Mouse (Mus musculus): Measurements from ENCODE around the gene Slc25a30. TPM values are rescaled to one million over a fixed set of nuclear protein-coding genes. Genes with fewer than 3 reads are reported as not detected.
"Not testable (repeated sequence)": the region's sequence is repeated elsewhere in the genome, so short reads cannot be mapped to it uniquely, and the experiment has no call there.

The Slc25a30 gene
- polyA plus RNA-seq, 1 experiment from 2014 or later = 9.2 TPM

GRCm38 (mm10) chr14:75829817-75830216 lies 43.0 kb upstream of the Slc25a30 start:
- ATAC-seq (ENCODE audit: insufficient number of reproducible peaks, insufficient read depth, low FRiP score, low read depth); H3K9me3 ChIP-seq (ENCODE audit: control insufficient read depth, low read length); H3K27me3 ChIP-seq (ENCODE audit: control insufficient read depth, insufficient read depth, low read length); H3K4me3 ChIP-seq (ENCODE audit: control insufficient read depth in 1 of 2, insufficient read depth in 1 of 2, low read depth in 1 of 2, low read length in 2 of 2); H3K9ac ChIP-seq (ENCODE audit: low read length); H3K36me3 ChIP-seq (ENCODE audit: control insufficient read depth, insufficient read depth, low read length): not testable (repeated sequence)
- Histone ChIP-seq H3K4me2 (ENCODE audit: low read length) (peak overlapping the region; percentile 95), H3K4me1 (ENCODE audit: control insufficient read depth in 2 of 2, insufficient read depth in 2 of 2, low read length in 2 of 2) (peaks cover 21 to 22% of the 10 kb centered on the region in 2 experiments), H3K27ac (replicated peaks in 1 of 2; ENCODE audit: control insufficient read depth in 1 of 2, insufficient read depth in 1 of 2, low read depth in 2 of 2, low read length in 2 of 2) (peak overlapping the region in 1 of 2 experiments; percentile 81; a peak in 1 of 4 replicates)
- WGBS = 61% methylated on average over 14 of the region's 14 CpGs

GRCm38 (mm10) chr14:75828866-75829806 lies 42.3 kb upstream of the Slc25a30 start:
- WGBS = 3% methylated on average over 32 of the region's 32 CpGs
- H3K4me3 ChIP-seq (ENCODE audit: control insufficient read depth in 1 of 2, insufficient read depth in 1 of 2, low read depth in 1 of 2, low read length in 2 of 2) = peak overlapping the region; percentile 38 to 40
- peak overlapping the region; percentile 40 to 81 for H3K27ac ChIP-seq (replicated peaks in 1 of 2; ENCODE audit: control insufficient read depth in 1 of 2, insufficient read depth in 1 of 2, low read depth in 2 of 2, low read length in 2 of 2)
- H3K36me3 ChIP-seq (ENCODE audit: control insufficient read depth, insufficient read depth, low read length) = no peaks in the 10 kb centered on the region
- no peaks in the 10 kb centered on the region for H3K9me3 ChIP-seq (ENCODE audit: control insufficient read depth, low read length)
- H3K9ac ChIP-seq (ENCODE audit: low read length) = peak overlapping the region; percentile 67
- ATAC-seq (ENCODE audit: insufficient number of reproducible peaks, insufficient read depth, low FRiP score, low read depth) = 0 out of 2 replicates have a peak, but pooled peaks have one; percentile 6
- H3K4me2 ChIP-seq (ENCODE audit: low read length) = peak overlapping the region; percentile 95
- no peaks in the 10 kb centered on the region for H3K27me3 ChIP-seq (ENCODE audit: control insufficient read depth, insufficient read depth, low read length)
- peaks cover 21 to 22% of the 10 kb centered on the region in 2 experiments for H3K4me1 ChIP-seq (ENCODE audit: control insufficient read depth in 2 of 2, insufficient read depth in 2 of 2, low read length in 2 of 2)

GRCm38 (mm10) chr14:75828221-75828620 lies 41.4 kb upstream of the Slc25a30 start:
- no peaks in the 10 kb centered on the region for H3K36me3 ChIP-seq (ENCODE audit: control insufficient read depth, insufficient read depth, low read length)
- peak overlapping the region; percentile 95 for H3K4me2 ChIP-seq (ENCODE audit: low read length)
- H3K27me3 ChIP-seq (ENCODE audit: control insufficient read depth, insufficient read depth, low read length) = no peaks in the 10 kb centered on the region
- H3K9me3 ChIP-seq (ENCODE audit: control insufficient read depth, low read length) = no peaks in the 10 kb centered on the region
- no peak overlapping the region for H3K4me3 ChIP-seq (ENCODE audit: control insufficient read depth in 1 of 2, insufficient read depth in 1 of 2, low read depth in 1 of 2, low read length in 2 of 2)
- no peak overlapping the region for H3K27ac ChIP-seq (replicated peaks in 1 of 2; ENCODE audit: control insufficient read depth in 1 of 2, insufficient read depth in 1 of 2, low read depth in 2 of 2, low read length in 2 of 2)
- no peak overlapping the region for H3K9ac ChIP-seq (ENCODE audit: low read length)
- 43% methylated on average over 11 of the region's 11 CpGs for WGBS
- no peak for ATAC-seq (ENCODE audit: insufficient number of reproducible peaks, insufficient read depth, low FRiP score, low read depth)
- peaks cover 17% of the 10 kb centered on the region in 2 experiments for H3K4me1 ChIP-seq (ENCODE audit: control insufficient read depth in 2 of 2, insufficient read depth in 2 of 2, low read length in 2 of 2)

- Histone ChIP-seq H3K9me3 (ENCODE audit: control insufficient read depth, low read length) (no peaks in the 10 kb centered on the region), H3K36me3 (ENCODE audit: control insufficient read depth, insufficient read depth, low read length) (no peaks in the 10 kb centered on the region), H3K4me2 (ENCODE audit: low read length) (no peak overlapping the region), H3K4me3 (ENCODE audit: control insufficient read depth in 1 of 2, insufficient read depth in 1 of 2, low read depth in 1 of 2, low read length in 2 of 2) (no peak overlapping the region), H3K4me1 (ENCODE audit: control insufficient read depth in 2 of 2, insufficient read depth in 2 of 2, low read length in 2 of 2) (peaks cover 12 to 14% of the 10 kb centered on the region in 2 experiments), H3K27ac (replicated peaks in 1 of 2; ENCODE audit: control insufficient read depth in 1 of 2, insufficient read depth in 1 of 2, low read depth in 2 of 2, low read length in 2 of 2) (no peak overlapping the region), H3K27me3 (ENCODE audit: control insufficient read depth, insufficient read depth, low read length) (no peaks in the 10 kb centered on the region), H3K9ac (ENCODE audit: low read length) (no peak overlapping the region)
- ATAC-seq (ENCODE audit: insufficient number of reproducible peaks, insufficient read depth, low FRiP score, low read depth) = no peak
- WGBS = 81% methylated on average over 3 of the region's 3 CpGs
These were observed 40.1 kb upstream of the Slc25a30 start for GRCm38 (mm10) chr14:75826851-75827410.

GRCm38 (mm10) chr14:75820007-75820406 lies 33.2 kb upstream of the Slc25a30 start:
- no peaks in the 10 kb centered on the region for H3K27me3 ChIP-seq (ENCODE audit: control insufficient read depth, insufficient read depth, low read length)
- H3K4me3 ChIP-seq (ENCODE audit: control insufficient read depth in 1 of 2, insufficient read depth in 1 of 2, low read depth in 1 of 2, low read length in 2 of 2) = no peak overlapping the region
- H3K4me1 ChIP-seq (ENCODE audit: control insufficient read depth in 2 of 2, insufficient read depth in 2 of 2, low read length in 2 of 2) = 0 out of 4 replicates have a peak, but pooled peaks cover 0 to 4% of the 10 kb centered on the region in 2 experiments
- H3K9ac ChIP-seq (ENCODE audit: low read length) = no peak overlapping the region
- H3K9me3 ChIP-seq (ENCODE audit: control insufficient read depth, low read length) = no peaks in the 10 kb centered on the region
- H3K27ac ChIP-seq (replicated peaks in 1 of 2; ENCODE audit: control insufficient read depth in 1 of 2, insufficient read depth in 1 of 2, low read depth in 2 of 2, low read length in 2 of 2) = no peak overlapping the region
- WGBS = 73% methylated on average over 5 of the region's 5 CpGs
- H3K4me2 ChIP-seq (ENCODE audit: low read length) = no peak overlapping the region
- H3K36me3 ChIP-seq (ENCODE audit: control insufficient read depth, insufficient read depth, low read length) = no peaks in the 10 kb centered on the region
- no peak for ATAC-seq (ENCODE audit: insufficient number of reproducible peaks, insufficient read depth, low FRiP score, low read depth)

GRCm38 (mm10) chr14:75819341-75819740 lies 32.5 kb upstream of the Slc25a30 start:
- H3K9ac ChIP-seq (ENCODE audit: low read length) = no peak overlapping the region
- no peak overlapping the region for H3K4me3 ChIP-seq (ENCODE audit: control insufficient read depth in 1 of 2, insufficient read depth in 1 of 2, low read depth in 1 of 2, low read length in 2 of 2)
- 0 out of 4 replicates have a peak, but pooled peaks cover 0 to 4% of the 10 kb centered on the region in 2 experiments for H3K4me1 ChIP-seq (ENCODE audit: control insufficient read depth in 2 of 2, insufficient read depth in 2 of 2, low read length in 2 of 2)
- H3K9me3 ChIP-seq (ENCODE audit: control insufficient read depth, low read length) = no peaks in the 10 kb centered on the region
- no peak overlapping the region for H3K4me2 ChIP-seq (ENCODE audit: low read length)
- no peaks in the 10 kb centered on the region for H3K27me3 ChIP-seq (ENCODE audit: control insufficient read depth, insufficient read depth, low read length)
- 86% methylated on average over 2 of the region's 2 CpGs for WGBS
- no peaks in the 10 kb centered on the region for H3K36me3 ChIP-seq (ENCODE audit: control insufficient read depth, insufficient read depth, low read length)
- H3K27ac ChIP-seq (replicated peaks in 1 of 2; ENCODE audit: control insufficient read depth in 1 of 2, insufficient read depth in 1 of 2, low read depth in 2 of 2, low read length in 2 of 2) = no peak overlapping the region
- ATAC-seq (ENCODE audit: insufficient number of reproducible peaks, insufficient read depth, low FRiP score, low read depth) = no peak

GRCm38 (mm10) chr14:75818528-75818927 lies 31.7 kb upstream of the Slc25a30 start:
- Histone ChIP-seq H3K4me1 (ENCODE audit: control insufficient read depth in 2 of 2, insufficient read depth in 2 of 2, low read length in 2 of 2) (0 out of 4 replicates have a peak, but pooled peaks cover 0 to 4% of the 10 kb centered on the region in 2 experiments), H3K9ac (ENCODE audit: low read length) (no peak overlapping the region), H3K27me3 (ENCODE audit: control insufficient read depth, insufficient read depth, low read length) (no peaks in the 10 kb centered on the region), H3K4me2 (ENCODE audit: low read length) (no peak overlapping the region), H3K36me3 (ENCODE audit: control insufficient read depth, insufficient read depth, low read length) (no peaks in the 10 kb centered on the region), H3K4me3 (ENCODE audit: control insufficient read depth in 1 of 2, insufficient read depth in 1 of 2, low read depth in 1 of 2, low read length in 2 of 2) (no peak overlapping the region), H3K9me3 (ENCODE audit: control insufficient read depth, low read length) (no peaks in the 10 kb centered on the region), H3K27ac (replicated peaks in 1 of 2; ENCODE audit: control insufficient read depth in 1 of 2, insufficient read depth in 1 of 2, low read depth in 2 of 2, low read length in 2 of 2) (no peak overlapping the region)
- no peak for ATAC-seq (ENCODE audit: insufficient number of reproducible peaks, insufficient read depth, low FRiP score, low read depth)
- 83% methylated on average over 2 of the region's 2 CpGs for WGBS
